Mouse (Mus musculus): ENCODE data around the gene Usp36.

DNA sequence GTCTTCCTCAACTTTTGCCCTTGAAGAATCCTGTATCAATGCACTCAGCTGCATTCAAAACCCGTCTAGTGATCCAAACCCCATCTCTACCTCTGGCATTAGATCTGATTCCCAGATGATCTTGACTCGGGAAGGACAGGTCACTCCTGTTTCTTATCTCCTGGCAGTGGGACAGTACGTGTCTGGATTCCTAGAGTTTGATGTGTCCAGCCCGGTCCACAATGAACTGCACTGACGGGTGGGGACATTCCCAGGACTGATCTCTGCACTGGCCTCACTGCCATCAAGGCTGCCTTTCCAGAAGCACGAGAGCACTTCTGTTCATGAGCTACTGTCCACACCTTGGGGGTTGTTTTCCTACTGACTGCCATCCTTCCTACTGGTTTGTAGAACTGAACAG, 73.6 kb downstream of the Usp36 start:
- TF ChIP-seq CTCF (conservative IDR thresholded peaks at IDR 0.05; ENCODE audit: low read length) (no peak), POU5F1 (IDR thresholded peaks at IDR 0.05; ENCODE audit: borderline replicate concordance, low read length) (no peak), NANOG (IDR thresholded peaks at IDR 0.05; ENCODE audit: borderline replicate concordance, low read length) (no peak)

Data from E14TG2a.4 (cell line).